ENCODE assay signal across 8 mouse cellular contexts in the genomic region with DNA sequence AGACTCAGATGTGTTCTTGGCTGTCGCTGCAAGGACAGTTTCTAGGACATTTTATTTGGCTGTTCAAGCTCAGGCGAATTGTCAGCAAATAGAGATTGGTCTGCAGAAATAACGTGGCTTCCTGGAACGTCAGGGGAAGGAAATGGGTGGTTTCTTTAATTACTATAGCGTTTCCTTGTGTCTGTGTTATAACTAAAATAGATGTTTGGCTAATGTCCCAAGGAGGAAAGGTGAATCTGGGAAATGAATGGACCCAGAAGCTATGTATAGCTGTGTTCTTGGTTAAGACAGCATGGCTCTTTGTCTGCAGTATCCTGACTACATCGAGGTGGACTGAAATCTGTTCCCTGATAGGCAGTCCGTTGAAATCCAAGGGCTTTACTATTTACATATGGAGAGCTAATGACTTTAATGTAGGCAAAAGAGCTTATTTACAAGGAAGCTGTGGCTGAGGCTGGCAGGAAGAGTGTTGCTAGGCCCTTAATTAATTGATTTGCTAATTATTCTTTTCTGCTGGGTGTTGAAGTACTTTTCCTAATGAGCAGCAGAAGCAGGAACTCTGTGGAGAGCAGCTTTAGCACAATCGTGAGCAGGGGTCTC.
A peak's percentile ranks its signal among the peaks of the same experiment; 100 is the strongest.
DNase-seq lines count a peak whose midpoint lies in the region; ATAC-seq lines count a peak whose summit lies in the region.

No protein-coding gene starts in this region.

- H3K9me3 ChIP-seq in hindbrain, embryonic 14.5 days (ENCODE audit: control insufficient read depth, low read length): no peaks in the 10 kb centered on the region
- H3K9me3 ChIP-seq in hindbrain, embryonic 12.5 days (replicated peaks): no peaks in the 10 kb centered on the region
- no peaks in the 10 kb centered on the region for H3K9me3 ChIP-seq in limb, embryonic 15.5 days
- H3K9me3 ChIP-seq in stomach, embryonic 14.5 days (ENCODE audit: control insufficient read depth, low read depth, low read length): no peaks in the 10 kb centered on the region

- no peak overlapping the region for H3K9ac ChIP-seq in hindbrain, embryonic 14.5 days
- H3K9ac ChIP-seq in hindbrain, embryonic 12.5 days: no peak overlapping the region
- no peak overlapping the region for H3K9ac ChIP-seq in limb, embryonic 15.5 days
- H3K9ac ChIP-seq in stomach, embryonic 14.5 days (replicated peaks; ENCODE audit: low read depth, low read length): no peak overlapping the region

- intact Hi-C loops in heart, postnatal 25 days (cut with DNase I): loop anchor here (2.0 to 5.0 kb wide), 5 partner anchors 40 to 135 kb away; a partner anchor contains a TSS

- no peak for ATAC-seq in hindbrain, embryonic 14.5 days (ENCODE audit: low FRiP score)
- ATAC-seq in hindbrain, embryonic 12.5 days (ENCODE audit: low FRiP score): no peak
- no peak for ATAC-seq in limb, embryonic 15.5 days (ENCODE audit: insufficient number of reproducible peaks, low FRiP score, low TSS enrichment, low read depth)
- ATAC-seq in stomach, embryonic 14.5 days (ENCODE audit: insufficient number of reproducible peaks, insufficient read depth, low FRiP score, low read depth): no peak

- no peak overlapping the region for H3K4me3 ChIP-seq in hindbrain, embryonic 14.5 days (replicated peaks; ENCODE audit: low read length)
- H3K4me3 ChIP-seq in hindbrain, embryonic 12.5 days: no peak overlapping the region
- H3K4me3 ChIP-seq in limb, embryonic 15.5 days: no peak overlapping the region
- no peak overlapping the region for H3K4me3 ChIP-seq in stomach, embryonic 14.5 days (ENCODE audit: low read depth, low read length)

- 0 out of 2 replicates have a peak, but pooled peaks cover 7% of the 10 kb centered on the region for H3K4me1 ChIP-seq in hindbrain, embryonic 14.5 days (replicated peaks; ENCODE audit: control insufficient read depth, insufficient read depth, low read length)
- no peaks in the 10 kb centered on the region for H3K4me1 ChIP-seq in hindbrain, embryonic 12.5 days
- H3K4me1 ChIP-seq in limb, embryonic 15.5 days: peaks cover 9% of the 10 kb centered on the region
- no peaks in the 10 kb centered on the region for H3K4me1 ChIP-seq in stomach, embryonic 14.5 days (ENCODE audit: control insufficient read depth, insufficient read depth, low read length)

- H3K27ac ChIP-seq in hindbrain, embryonic 14.5 days: peak overlapping the region; percentile 27; the same call in 1 of the 2 replicates
- H3K27ac ChIP-seq in hindbrain, embryonic 12.5 days: no peak overlapping the region
- H3K27ac ChIP-seq in limb, embryonic 15.5 days: peak overlapping the region; percentile 27; the same call in 1 of the 2 replicates
- peak overlapping the region; percentile 36; the same call in 1 of the 2 replicates for H3K27ac ChIP-seq in stomach, embryonic 14.5 days (ENCODE audit: low read length)

- 45% methylated on average over 8 of the region's 8 CpGs for WGBS in hindbrain, embryonic 14.5 days
- WGBS in hindbrain, embryonic 12.5 days: 63% methylated on average over 8 of the region's 8 CpGs
- whole genome bisulfite sequencing in limb, embryonic 15.5 days: 24% methylated on average over 8 of the region's 8 CpGs
- WGBS in stomach, embryonic 14.5 days: 36% methylated on average over 8 of the region's 8 CpGs

- no peak overlapping the region for H3K4me2 ChIP-seq in hindbrain, embryonic 14.5 days (replicated peaks)
- no peak overlapping the region for H3K4me2 ChIP-seq in hindbrain, embryonic 12.5 days (replicated peaks)
- H3K4me2 ChIP-seq in limb, embryonic 15.5 days: no peak overlapping the region
- H3K4me2 ChIP-seq in stomach, embryonic 14.5 days (replicated peaks; ENCODE audit: low read depth, low read length): no peak overlapping the region

- no peaks in the 10 kb centered on the region for H3K27me3 ChIP-seq in hindbrain, embryonic 14.5 days (ENCODE audit: control insufficient read depth, insufficient read depth, low read length)
- H3K27me3 ChIP-seq in hindbrain, embryonic 12.5 days: no peaks in the 10 kb centered on the region
- H3K27me3 ChIP-seq in limb, embryonic 15.5 days: no peaks in the 10 kb centered on the region
- no peaks in the 10 kb centered on the region for H3K27me3 ChIP-seq in stomach, embryonic 14.5 days (ENCODE audit: control insufficient read depth, insufficient read depth, low read length)

- DNase-seq in hindbrain, embryonic 14.5 days (ENCODE audit: low spot score): peak; percentile 47
- DNase-seq in adrenal gland, postnatal 36 days: peak; percentile 30 to 36
- peak; percentile 46 for DNase-seq in heart, postnatal 25 days (ENCODE audit: low spot score)
- DNase-seq in cerebellum, postnatal 10 days: no peak
- DNase-seq in ovary, postnatal 14 days (ENCODE audit: low spot score): no peak

- no peaks in the 10 kb centered on the region for H3K36me3 ChIP-seq in hindbrain, embryonic 14.5 days (replicated peaks; ENCODE audit: control insufficient read depth, insufficient read depth)
- H3K36me3 ChIP-seq in hindbrain, embryonic 12.5 days: no peaks in the 10 kb centered on the region
- no peaks in the 10 kb centered on the region for H3K36me3 ChIP-seq in limb, embryonic 15.5 days
- H3K36me3 ChIP-seq in stomach, embryonic 14.5 days (ENCODE audit: control insufficient read depth, insufficient read depth, low read length): no peaks in the 10 kb centered on the region

Comparison
In these comparisons a context has a peak if more than half of its experiments do, and no peak if none do; other contexts are left out.
1. DNase-seq: peak in hindbrain, embryonic 14.5 days (single experiment), adrenal gland, postnatal 36 days (2 of 2) and heart, postnatal 25 days (single experiment); none in cerebellum, postnatal 10 days (0 of 2) and ovary, postnatal 14 days (single experiment).